Mouse (Mus musculus) liver, adult 2 months (tissue): ENCODE measurements around the gene Gpx4.

Experiments
- CTCF ChIP-seq: fragments of 200-500 bp; IDR thresholded peaks from 2 replicates; pipeline ENCODE4 v1.5.1; 2011; ENCODE audit warnings: low read depth, low read length, control low read depth
- POLR2A ChIP-seq: fragments of 200-500 bp; IDR thresholded peaks from 2 replicates; pipeline ENCODE4 v1.6.1; 2011; ENCODE audit warnings: low read length, control low read depth; ENCODE audit not compliant: insufficient read depth; ENCODE audit errors: extremely low read depth

DNA sequence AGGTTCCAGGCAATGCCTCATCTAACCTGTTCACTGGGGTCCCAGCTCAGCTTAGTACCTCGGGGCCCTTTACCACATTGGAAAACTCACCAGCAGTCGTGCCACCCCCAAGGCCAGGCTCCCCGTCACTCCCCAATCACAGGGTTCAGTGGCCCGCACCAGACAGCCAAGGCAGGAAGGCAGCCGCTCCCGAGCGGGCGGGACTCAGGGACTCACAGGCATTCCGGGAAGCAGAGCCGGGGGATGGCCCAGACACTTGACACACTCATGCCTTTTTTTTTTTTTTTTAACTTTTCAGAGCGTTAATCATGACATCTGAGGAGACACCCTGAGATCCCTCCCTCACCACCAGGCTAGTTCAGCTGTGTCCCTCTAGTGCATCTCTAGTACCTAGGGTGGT is 54.0 kb downstream of the Gpx4 start:
- TF ChIP-seq POLR2A (no peak), CTCF (no peak)
